Mouse (Mus musculus) lung, embryonic 16.5 days (tissue): ENCODE measurements at regions not wholly inside any gene's neighbourhood (a gene's known extent, or its start where the extent isn't known, plus 50 kb on each side); places are given as distances from the start of the nearest gene placed in this dataset.
"Not testable (repeated sequence)": the region's sequence is repeated elsewhere in the genome, so short reads cannot be mapped to it uniquely, and the experiment has no call there.

Source experiments
- ATAC-seq: fragments of 200-750 bp; cut with Nextera tagmentation; 2 replicates; pipeline ENCODE4 v1.8.0; 2017; ENCODE audit warnings: low read depth, mild to moderate bottlenecking, moderate library complexity
- H3K27ac ChIP-seq: fragments of 300-500 bp; sonication (generic); 2 replicates; pipeline ENCODE4 v1.5.1; 2014; ENCODE audit warnings: mild to moderate bottlenecking, control low read depth, low read length
- H3K27me3 ChIP-seq: fragments of 300-500 bp; sonication (generic); 2 replicates; pipeline ENCODE4 v1.6.1; 2014; ENCODE audit warnings: low read depth, low read length, mixed read lengths; ENCODE audit not compliant: control insufficient read depth, insufficient read depth
- H3K36me3 ChIP-seq: fragments of 300-500 bp; sonication (generic); 2 replicates; pipeline ENCODE4 v1.6.1; 2014; ENCODE audit warnings: low read length; ENCODE audit not compliant: control insufficient read depth, insufficient read depth
- H3K4me1 ChIP-seq: fragments of 300-500 bp; sonication (generic); replicated peaks from 2 replicates; pipeline ENCODE4 v1.6.1; 2014; ENCODE audit warnings: low read length, mixed read lengths; ENCODE audit not compliant: control insufficient read depth, insufficient read depth
- H3K4me2 ChIP-seq: fragments of 300-500 bp; sonication (generic); 2 replicates; pipeline ENCODE4 v1.6.1; 2014; ENCODE audit warnings: low read depth, low read length, control low read depth
- H3K4me3 ChIP-seq: fragments of 300-500 bp; sonication (generic); 2 replicates; pipeline ENCODE4 v1.5.1; 2014; ENCODE audit warnings: mild to moderate bottlenecking, low read length, control low read depth
- H3K9ac ChIP-seq: fragments of 300-500 bp; sonication (generic); 2 replicates; pipeline ENCODE4 v1.6.1; 2014; ENCODE audit warnings: low read length, control low read depth
- H3K9me3 ChIP-seq: fragments of 300-500 bp; sonication (generic); 2 replicates; pipeline ENCODE4 v1.6.1; 2016; ENCODE audit warnings: low read length; ENCODE audit not compliant: control insufficient read depth
- WGBS: fragments of 180-500 bp; shearing (Covaris S2); extraction: QIAGEN DNeasy Blood & Tissue Kit; methylation state at CpG from one replicate; pipeline ENCODE4 v1.1.7; 2014; 5-methylcytosine and 5-hydroxymethylcytosine counted together

GRCm38 (mm10) chr16:55758707-55759067, 80.0 kb downstream of the Nfkbiz start:
- no peaks in the 10 kb centered on the region for H3K36me3 ChIP-seq
- no peak overlapping the region for H3K27ac ChIP-seq
- no peaks in the 10 kb centered on the region for H3K9me3 ChIP-seq
- no peak overlapping the region for H3K9ac ChIP-seq
- H3K4me3 ChIP-seq = no peak overlapping the region
- H3K4me2 ChIP-seq = no peak overlapping the region
- WGBS = 46% methylated on average over 9 of the region's 11 CpGs
- peaks cover 2% of the 10 kb centered on the region; the same call in 1 of the 2 replicates for H3K4me1 ChIP-seq
- H3K27me3 ChIP-seq = no peaks in the 10 kb centered on the region
- no peak for ATAC-seq

DNA sequence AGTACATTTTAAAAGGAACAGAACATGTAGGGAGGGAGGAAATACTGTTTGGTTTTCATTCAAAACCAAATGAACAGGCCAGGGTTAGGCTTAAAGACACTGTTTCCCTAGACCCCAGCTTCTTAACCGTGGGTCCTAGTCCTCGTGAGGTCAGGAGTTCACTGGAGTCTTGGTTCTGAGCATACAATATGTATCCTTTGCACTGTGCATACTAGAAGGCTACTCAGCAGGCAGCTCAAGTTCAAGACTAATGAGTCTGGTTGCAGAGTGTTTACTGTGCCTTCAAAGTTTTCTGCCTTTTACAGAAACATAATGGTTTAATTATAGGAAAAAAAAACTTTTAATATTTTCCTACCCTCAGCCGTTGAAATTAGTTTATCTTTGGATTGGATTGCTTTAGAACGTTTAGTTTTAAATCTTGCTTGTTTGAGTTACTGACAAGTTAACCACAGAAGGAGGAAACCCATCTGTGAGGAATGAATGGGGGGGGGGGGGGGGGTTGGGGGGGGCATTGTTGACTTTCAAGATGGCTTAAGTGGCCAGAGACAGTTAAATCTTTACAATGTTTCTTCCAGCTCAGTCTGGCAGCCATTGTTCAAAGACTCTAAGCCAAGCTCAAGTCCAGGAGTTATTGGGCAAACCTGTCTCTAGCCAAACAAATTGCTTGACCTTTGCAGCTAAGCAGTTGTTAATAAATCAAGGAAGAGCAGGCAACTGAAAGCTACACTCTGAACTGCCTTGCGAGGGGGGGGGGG, 80.6 kb downstream of the Nfkbiz start:
- Histone ChIP-seq H3K9me3 (no peaks in the 10 kb centered on the region), H3K36me3 (no peaks in the 10 kb centered on the region), H3K27me3 (no peaks in the 10 kb centered on the region), H3K4me2 (no peak overlapping the region), H3K4me3 (no peak overlapping the region), H3K4me1 (peaks cover 2% of the 10 kb centered on the region; the same call in 1 of the 2 replicates), H3K27ac (no peak overlapping the region), H3K9ac (no peak overlapping the region)
- 15% methylated on average over 5 of the region's 5 CpGs for WGBS
- peak; percentile 38; the same call in 1 of the 2 replicates for ATAC-seq

- not testable (repeated sequence) for H3K4me2 ChIP-seq, H3K4me1 ChIP-seq, H3K36me3 ChIP-seq, H3K27me3 ChIP-seq, H3K9me3 ChIP-seq, H3K27ac ChIP-seq, H3K9ac ChIP-seq, H3K4me3 ChIP-seq, ATAC-seq
- 50% methylated on average over 3 of the region's 3 CpGs for WGBS
Observed at GRCm38 (mm10) chr16:55757422-55757815, 81.3 kb downstream of the Nfkbiz start.

GRCm38 (mm10) chr16:55756764-55757421, 81.8 kb downstream of the Nfkbiz start:
- Histone ChIP-seq H3K27ac (no peak overlapping the region), H3K36me3 (no peaks in the 10 kb centered on the region), H3K4me3 (no peak overlapping the region), H3K4me1 (peaks cover 2% of the 10 kb centered on the region; the same call in 1 of the 2 replicates), H3K27me3 (no peaks in the 10 kb centered on the region), H3K4me2 (no peak overlapping the region), H3K9me3 (no peaks in the 10 kb centered on the region), H3K9ac (no peak overlapping the region)
- no peak for ATAC-seq
- 73% methylated on average over 15 of the region's 15 CpGs for WGBS

DNA sequence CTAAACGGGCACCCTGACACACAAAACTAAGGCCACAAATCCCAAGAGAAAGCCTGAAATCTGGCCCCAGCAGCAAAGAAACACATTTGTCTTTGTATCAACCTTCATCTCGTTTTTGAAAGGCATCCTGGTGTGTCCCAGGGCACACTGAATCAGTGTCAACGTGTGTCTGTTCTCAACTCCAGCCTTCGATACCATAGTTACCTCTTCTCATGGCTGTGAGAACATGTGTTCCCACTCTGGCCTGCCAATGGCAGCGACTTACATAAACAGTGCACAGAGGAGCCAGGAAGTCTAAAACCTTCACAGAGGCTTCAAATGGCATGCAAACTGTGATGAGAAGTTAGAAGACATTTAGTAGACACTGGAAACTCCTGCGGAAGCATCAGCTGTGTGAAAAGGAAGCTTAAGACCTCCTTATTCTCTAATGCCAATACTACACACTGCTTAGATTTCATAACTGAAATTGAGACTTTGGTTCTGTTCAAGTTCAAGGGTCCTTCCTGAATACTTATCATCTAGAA, 83.3 kb downstream of the Nfkbiz start:
- no peaks in the 10 kb centered on the region for H3K27me3 ChIP-seq
- H3K4me3 ChIP-seq = no peak overlapping the region
- no peak for ATAC-seq
- H3K9ac ChIP-seq = no peak overlapping the region
- H3K9me3 ChIP-seq = no peaks in the 10 kb centered on the region
- peaks cover 2% of the 10 kb centered on the region; the same call in 1 of the 2 replicates for H3K4me1 ChIP-seq
- H3K4me2 ChIP-seq = no peak overlapping the region
- H3K27ac ChIP-seq = no peak overlapping the region
- whole genome bisulfite sequencing = 67% methylated on average over 6 of the region's 6 CpGs
- no peaks in the 10 kb centered on the region for H3K36me3 ChIP-seq

DNA sequence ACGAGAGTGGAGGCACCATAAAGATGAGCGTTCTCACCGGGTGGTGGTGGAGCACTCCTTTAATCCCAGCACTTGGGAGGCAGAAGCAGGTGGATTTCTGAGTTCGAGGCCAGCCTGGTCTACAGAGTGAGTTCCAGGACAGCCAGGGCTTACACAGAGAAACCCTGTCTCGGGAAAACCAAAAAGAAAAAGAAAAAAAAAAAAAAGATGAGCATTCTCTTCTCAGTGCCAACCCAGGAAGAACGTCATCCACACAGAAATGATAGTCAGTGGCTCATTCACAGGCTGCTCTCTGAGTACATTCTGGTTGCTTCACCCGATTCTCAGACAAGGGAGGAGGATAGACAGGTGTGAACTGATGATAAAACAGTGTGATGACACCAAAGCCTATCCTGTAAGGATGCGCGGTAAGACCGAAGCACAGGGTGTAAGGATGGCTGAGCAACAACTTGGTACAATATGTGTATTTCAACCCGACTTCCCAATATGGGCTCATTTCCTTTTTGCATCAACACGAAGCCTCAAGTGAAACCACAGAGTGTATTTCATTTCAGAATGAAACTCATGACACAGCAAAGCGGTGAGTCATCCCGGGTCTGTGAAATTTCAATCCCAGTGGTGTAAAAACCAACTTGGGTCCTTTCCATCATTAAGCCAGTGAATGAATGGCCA, 84.5 kb downstream of the Nfkbiz start:
- no peak overlapping the region for H3K27ac ChIP-seq
- H3K4me2 ChIP-seq = no peak overlapping the region
- no peak overlapping the region for H3K9ac ChIP-seq
- H3K36me3 ChIP-seq = no peaks in the 10 kb centered on the region
- no peaks in the 10 kb centered on the region for H3K27me3 ChIP-seq
- no peaks in the 10 kb centered on the region for H3K9me3 ChIP-seq
- WGBS = 86% methylated on average over 14 of the region's 14 CpGs
- H3K4me1 ChIP-seq = peaks cover 2% of the 10 kb centered on the region; the same call in 1 of the 2 replicates
- H3K4me3 ChIP-seq = no peak overlapping the region
- ATAC-seq = no peak

- Histone ChIP-seq H3K4me3 (no peak overlapping the region), H3K27me3 (no peaks in the 10 kb centered on the region), H3K9ac (no peak overlapping the region), H3K27ac (no peak overlapping the region), H3K4me1 (peaks cover 2% of the 10 kb centered on the region; the same call in 1 of the 2 replicates), H3K36me3 (no peaks in the 10 kb centered on the region), H3K9me3 (no peaks in the 10 kb centered on the region), H3K4me2 (no peak overlapping the region)
- 78% methylated on average over 4 of the region's 4 CpGs for WGBS
- no peak for ATAC-seq
Observed at GRCm38 (mm10) chr16:55753380-55753779, 85.3 kb downstream of the Nfkbiz start.

- Histone ChIP-seq H3K9me3 (no peaks in the 10 kb centered on the region), H3K4me1 (no peaks in the 10 kb centered on the region), H3K4me3 (no peak overlapping the region), H3K27me3 (no peaks in the 10 kb centered on the region), H3K4me2 (no peak overlapping the region), H3K27ac (no peak overlapping the region), H3K36me3 (no peaks in the 10 kb centered on the region), H3K9ac (no peak overlapping the region)
- no peak for ATAC-seq
- 72% methylated on average over 2 of the region's 2 CpGs for WGBS
Observed at GRCm38 (mm10) chr16:55747250-55747649, 91.4 kb downstream of the Nfkbiz start.

- H3K4me2 ChIP-seq = no peak overlapping the region
- H3K27ac ChIP-seq = no peak overlapping the region
- no peak overlapping the region for H3K4me3 ChIP-seq
- no peaks in the 10 kb centered on the region for H3K4me1 ChIP-seq
- no peak for ATAC-seq
- WGBS = 77% methylated on average over 3 of the region's 3 CpGs
- H3K9ac ChIP-seq = no peak overlapping the region
- no peaks in the 10 kb centered on the region for H3K9me3 ChIP-seq
- H3K36me3 ChIP-seq = no peaks in the 10 kb centered on the region
- H3K27me3 ChIP-seq = no peaks in the 10 kb centered on the region
Observed at GRCm38 (mm10) chr16:55746159-55746558, 92.5 kb downstream of the Nfkbiz start.
